Mouse (Mus musculus): ENCODE measurements around the gene Nkap.
"Not testable (repeated sequence)": the region's sequence is repeated elsewhere in the genome, so short reads cannot be mapped to it uniquely, and the experiment has no call there.

The Nkap gene

GRCm38 (mm10) chrX:37126671-37127358 lies at the start of gene Nkap:
TSS of gene Nkap (plus strand) at chrX:37126795.
- peak; percentile 45 for DNase-seq (ENCODE audit: low read depth, low spot score)

GRCm38 (mm10) chrX:37080345-37080744 lies 46.2 kb upstream of the Nkap start:
- not testable (repeated sequence) for DNase-seq (ENCODE audit: low read depth, low spot score)

- DNase-seq (ENCODE audit: low read depth, low spot score) = no peak
Measured at GRCm38 (mm10) chrX:37081194-37081593, 45.4 kb upstream of the Nkap start.

- no peak for DNase-seq (ENCODE audit: low read depth, low spot score)
Measured at GRCm38 (mm10) chrX:37084318-37084926, 42.2 kb upstream of the Nkap start.

- peak; percentile 77 for DNase-seq (ENCODE audit: low read depth, low spot score)
Measured at GRCm38 (mm10) chrX:37084927-37085660, 41.5 kb upstream of the Nkap start, which contains the start of gene Rpl39. TSS of gene Rpl39 (minus strand) at chrX:37085402.

DNA sequence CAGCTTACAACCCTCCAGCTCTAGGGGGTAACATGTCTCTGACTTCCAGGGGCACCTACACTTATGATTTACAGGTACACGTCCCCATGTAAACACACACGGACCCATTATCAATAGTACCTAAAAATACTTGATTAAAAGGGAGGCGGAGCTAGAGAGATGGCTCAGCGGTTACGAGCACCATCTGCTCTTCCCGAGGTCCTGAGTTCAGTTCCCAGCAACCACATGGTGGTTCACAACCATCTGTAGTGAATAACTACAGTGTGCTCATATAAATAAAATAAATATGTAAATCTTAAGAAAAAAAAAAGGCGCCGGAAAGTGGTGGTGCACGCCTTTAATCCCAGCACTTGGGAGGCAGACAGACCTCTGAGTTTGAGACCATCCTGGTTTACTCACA lies 40.9 kb upstream of the Nkap start:
- DNase-seq (ENCODE audit: low read depth, low spot score) = no peak

GRCm38 (mm10) chrX:37088778-37089177 lies 37.8 kb upstream of the Nkap start:
- no peak for DNase-seq (ENCODE audit: low read depth, low spot score)

- DNase-seq (ENCODE audit: low read depth, low spot score) = no peak
Measured at GRCm38 (mm10) chrX:37091457-37091856, 35.1 kb upstream of the Nkap start.

GRCm38 (mm10) chrX:37095106-37095768 lies 31.4 kb upstream of the Nkap start:
- DNase-seq (ENCODE audit: low read depth, low spot score) = no peak

DNA sequence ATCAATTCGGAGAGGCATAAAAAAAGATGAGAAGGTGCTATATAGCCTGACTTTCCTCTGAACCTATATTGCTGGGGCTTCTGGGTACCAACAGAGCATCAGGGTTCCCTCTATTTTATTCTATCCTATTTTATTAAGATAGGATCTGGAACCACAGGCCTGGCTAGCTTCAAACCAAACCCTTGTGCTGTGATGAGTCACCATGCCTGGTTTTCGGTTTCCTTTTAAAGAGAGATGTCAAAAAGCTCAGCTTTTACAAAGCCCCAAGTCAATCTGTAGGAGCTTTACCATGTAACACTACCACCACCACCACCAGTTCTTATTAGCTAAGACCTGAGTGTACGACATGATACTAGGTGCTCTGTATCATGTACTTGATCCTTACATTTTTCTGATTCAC lies 27.9 kb upstream of the Nkap start:
- no peak for DNase-seq (ENCODE audit: low read depth, low spot score)

DNA sequence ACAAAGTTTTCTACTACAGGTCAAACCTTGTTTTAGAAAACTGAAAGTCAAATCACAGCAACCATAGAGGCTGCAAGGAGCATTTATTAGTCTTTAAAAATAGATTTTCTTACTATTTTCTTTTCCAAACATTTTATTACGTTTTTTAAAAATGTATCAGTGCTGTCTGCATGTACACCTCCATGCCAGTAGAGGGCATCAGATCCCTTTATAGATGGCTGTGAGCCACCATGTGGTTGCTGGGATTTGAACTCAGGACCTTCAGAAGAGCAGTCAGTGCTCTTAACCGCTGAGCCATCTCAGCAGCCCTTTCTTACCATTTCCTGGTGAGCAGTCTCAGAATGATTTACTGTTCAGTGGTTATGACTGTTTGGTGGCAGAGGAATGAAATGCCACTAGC lies 22.8 kb upstream of the Nkap start:
- no peak for DNase-seq (ENCODE audit: low read depth, low spot score)

GRCm38 (mm10) chrX:37109526-37110192 lies 16.9 kb upstream of the Nkap start:
- DNase-seq (ENCODE audit: low read depth, low spot score) = no peak

DNA sequence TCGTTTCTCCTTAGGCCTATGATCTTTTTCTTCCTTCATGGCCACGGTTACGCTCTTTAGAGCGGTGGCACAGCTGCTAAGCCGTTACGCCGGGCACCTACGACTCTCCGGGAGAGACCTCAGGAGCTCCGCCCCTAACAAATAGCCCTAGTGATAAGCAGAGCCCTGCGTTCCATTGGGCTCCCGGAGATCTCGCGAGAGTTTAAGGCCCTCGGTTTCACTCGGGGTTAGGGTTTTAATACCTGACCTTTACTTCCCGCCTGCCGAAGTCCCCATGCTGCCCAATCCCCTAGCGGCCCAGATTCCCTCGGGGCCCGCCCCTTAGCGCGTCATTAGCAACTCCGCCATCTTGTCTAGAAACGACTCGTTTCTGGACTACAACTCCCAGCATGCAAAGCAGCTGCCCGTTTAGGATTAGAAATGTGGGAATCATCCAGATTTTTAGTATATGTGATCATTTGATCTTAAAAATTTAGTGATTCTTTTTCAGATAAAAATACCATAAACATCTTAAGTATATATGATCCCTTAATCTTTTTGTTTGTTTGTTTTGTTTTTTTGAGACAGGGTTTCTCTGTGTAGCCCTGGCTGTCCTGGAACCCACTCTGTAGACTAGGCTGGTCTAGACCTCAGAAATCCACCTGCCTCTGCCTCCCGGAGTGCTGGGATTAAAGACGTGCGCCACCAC lies 16.3 kb upstream of the Nkap start, which contains the start of gene Upf3b:
Upf3b (minus strand) TSS at position 130 of the 688 bp plus-strand sequence.
- DNase-seq (ENCODE audit: low read depth, low spot score) = peak; percentile 97

GRCm38 (mm10) chrX:37110881-37111193 lies 15.8 kb upstream of the Nkap start:
- no peak for DNase-seq (ENCODE audit: low read depth, low spot score)

DNA sequence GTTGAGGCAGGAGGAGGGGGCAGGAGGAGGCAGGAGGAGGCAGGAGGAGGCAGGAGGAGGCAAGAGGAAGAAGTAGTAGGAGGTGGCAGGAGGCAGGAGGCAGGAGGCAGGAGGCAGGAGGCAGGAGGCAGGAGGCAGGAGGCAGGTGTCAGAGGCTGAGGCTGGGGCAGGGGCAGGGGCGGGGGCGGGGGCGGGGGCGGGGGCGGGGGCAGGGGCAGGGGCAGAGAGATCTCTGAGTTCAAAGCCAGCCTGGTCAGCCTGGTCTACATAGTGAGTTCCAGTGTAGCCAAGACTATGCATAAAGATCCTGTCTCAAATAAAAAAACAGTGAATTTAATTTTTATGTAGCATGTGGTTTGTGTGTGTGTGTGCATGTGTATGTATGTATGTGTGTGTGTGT lies 9.5 kb upstream of the Nkap start:
- no peak for DNase-seq (ENCODE audit: low read depth, low spot score)

DNA sequence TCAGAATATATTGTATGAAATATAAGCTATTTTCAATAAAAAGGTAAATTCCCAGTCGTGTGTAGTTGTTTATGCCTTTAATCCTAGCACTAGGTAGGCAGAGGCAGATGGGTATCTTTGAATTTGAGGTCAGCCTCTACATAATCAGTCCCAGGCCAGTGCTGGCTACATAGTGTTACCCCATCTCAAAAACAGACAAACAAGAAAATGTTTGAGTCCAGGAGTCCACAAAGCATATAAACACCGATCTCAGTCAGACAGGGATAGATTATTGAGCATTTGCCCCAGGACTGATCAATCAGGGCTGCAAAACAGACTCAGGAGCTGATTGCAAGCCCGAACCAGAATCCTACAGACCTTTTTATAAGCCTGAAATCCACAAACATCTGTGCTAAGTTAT lies 7.0 kb upstream of the Nkap start:
- no peak for DNase-seq (ENCODE audit: low read depth, low spot score)

GRCm38 (mm10) chrX:37120212-37120611 lies 6.4 kb upstream of the Nkap start:
- no peak for DNase-seq (ENCODE audit: low read depth, low spot score)

- no peak for DNase-seq (ENCODE audit: low read depth, low spot score)
Measured at GRCm38 (mm10) chrX:37125511-37125910, 1.1 kb upstream of the Nkap start.

GRCm38 (mm10) chrX:37141732-37142131 lies 15.1 kb downstream of the Nkap start:
- no peak for DNase-seq (ENCODE audit: low read depth, low spot score)

DNA sequence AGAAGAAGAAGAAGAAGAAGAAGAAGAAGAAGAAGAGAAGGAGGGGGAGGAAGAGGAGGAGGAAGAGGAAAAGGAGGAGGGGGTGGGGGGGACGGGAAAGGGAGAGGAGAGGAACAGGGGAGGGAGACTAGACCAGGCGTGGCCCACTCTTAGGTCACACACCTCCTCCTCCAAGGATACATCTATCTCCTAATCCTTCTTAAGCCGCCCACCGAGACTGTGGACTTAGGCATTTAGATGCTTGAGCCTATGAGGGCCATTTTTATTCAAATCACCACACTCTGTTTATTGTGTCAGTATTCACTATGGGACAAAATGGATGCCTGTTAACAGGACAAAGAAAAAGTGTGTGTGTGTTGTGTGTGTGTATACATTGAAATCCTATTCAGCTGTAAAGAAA lies 17.9 kb downstream of the Nkap start:
- DNase-seq (ENCODE audit: low read depth, low spot score) = not testable (repeated sequence)

GRCm38 (mm10) chrX:37144954-37145353 lies 18.4 kb downstream of the Nkap start:
- no peak for DNase-seq (ENCODE audit: low read depth, low spot score)

Measured in skeletal muscle tissue, adult 2 months (tissue).